Mouse (Mus musculus) brown adipose tissue, adult 24 weeks (tissue): ENCODE measurements around the gene Flt3. TPM values are rescaled to one million over a fixed set of nuclear protein-coding genes. Genes with fewer than 3 reads are reported as not detected.

Source experiments
- H3K27ac ChIP-seq: fragments of 200-500 bp; replicated peaks from 2 replicates; pipeline ENCODE4 v1.5.1; 2012; ENCODE audit warnings: low read depth, mild to moderate bottlenecking, low read length
- H3K4me1 ChIP-seq: fragments of 200-500 bp; 2 replicates; pipeline ENCODE4 v1.6.1; 2012; ENCODE audit warnings: low read length, mixed read lengths; ENCODE audit not compliant: control insufficient read depth, insufficient read depth, insufficient read length
- H3K4me3 ChIP-seq: fragments of 200-500 bp; 2 replicates; pipeline ENCODE4 v1.5.1; 2012; ENCODE audit warnings: low read depth, mild to moderate bottlenecking, low read length, moderate library complexity; ENCODE audit not compliant: insufficient read depth
- polyA plus RNA-seq: library from polyadenylated mRNA; stranded (reverse); fragments of >200 nt; gene quantifications from 2 replicates; pipeline ENCODE4 v1.2.4, GENCODE M21; 2012; ENCODE audit not compliant: missing spikeins, insufficient read depth, insufficient read length

Flt3 gene
- polyA plus RNA-seq, result not detected in 2 replicates

DNA sequence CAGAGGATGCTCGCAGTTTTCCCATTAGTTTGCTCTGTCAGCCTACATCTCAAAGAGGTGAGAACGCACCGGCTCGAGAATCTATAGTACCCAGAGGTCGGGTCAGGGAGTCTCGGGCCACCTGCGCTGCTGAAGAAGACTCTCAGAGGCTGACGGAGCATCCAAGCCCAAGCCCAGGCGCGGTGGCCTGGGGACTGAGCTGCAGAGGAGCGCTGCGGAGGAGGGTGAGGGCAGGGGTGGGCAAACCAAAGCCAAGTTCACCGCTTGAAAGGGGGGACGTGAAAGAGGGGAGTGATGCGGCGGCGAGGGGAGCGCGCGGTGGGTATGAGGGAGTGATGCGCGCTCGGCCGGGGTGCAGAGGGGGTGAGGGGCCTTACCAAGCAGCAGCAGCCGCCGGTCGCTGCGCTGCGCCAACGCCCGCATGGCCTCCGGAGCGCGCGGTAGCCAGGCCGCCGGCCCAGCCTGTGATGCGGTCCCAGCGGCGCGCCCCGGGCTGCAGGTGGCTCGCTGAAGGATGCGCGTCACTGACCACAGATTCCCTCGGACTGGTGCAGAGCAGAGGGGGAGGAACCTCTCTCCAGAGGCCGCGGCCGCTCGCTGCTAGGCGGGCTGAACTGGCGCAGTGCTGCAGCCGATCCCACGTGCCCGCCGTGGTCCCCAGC lies at the start of gene Flt3:
Gene Flt3 (minus strand): TSS at position 647 of the 662 bp plus-strand sequence.
- Histone ChIP-seq H3K4me3 (peak within 1 kb of the TSS; percentile 7; the same call in 1 of the 2 replicates), H3K4me1 (no peaks in the 10 kb centered on the region), H3K27ac (no peak within 1 kb of the TSS)

DNA sequence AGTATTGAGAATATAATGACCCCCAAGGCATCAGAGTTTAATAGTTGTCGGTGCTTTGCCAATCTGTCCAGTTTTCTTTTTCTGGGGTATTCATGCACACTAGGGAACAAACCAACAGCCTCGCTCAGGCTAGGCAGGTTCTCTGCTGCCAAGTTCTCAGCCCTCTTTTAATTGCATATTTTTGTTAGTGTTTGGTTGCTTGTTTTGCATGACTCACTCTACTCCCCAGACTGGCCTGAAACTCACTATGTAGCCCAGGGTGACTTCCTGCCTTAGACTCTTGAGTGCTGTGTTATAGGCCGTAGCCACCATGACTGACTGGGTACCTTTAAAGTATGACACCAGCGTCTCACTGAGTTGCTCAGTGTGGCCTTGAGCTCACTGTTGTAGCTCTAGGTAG lies 48.6 kb upstream of the Flt3 start:
- Histone ChIP-seq H3K4me3 (no peak overlapping the region), H3K27ac (no peak overlapping the region), H3K4me1 (peaks cover 12% of the 10 kb centered on the region)

GRCm38 (mm10) chr5:147448526-147448925 lies 48.2 kb upstream of the Flt3 start:
- no peak overlapping the region for H3K27ac ChIP-seq
- no peak overlapping the region for H3K4me3 ChIP-seq
- peaks cover 12% of the 10 kb centered on the region for H3K4me1 ChIP-seq

DNA sequence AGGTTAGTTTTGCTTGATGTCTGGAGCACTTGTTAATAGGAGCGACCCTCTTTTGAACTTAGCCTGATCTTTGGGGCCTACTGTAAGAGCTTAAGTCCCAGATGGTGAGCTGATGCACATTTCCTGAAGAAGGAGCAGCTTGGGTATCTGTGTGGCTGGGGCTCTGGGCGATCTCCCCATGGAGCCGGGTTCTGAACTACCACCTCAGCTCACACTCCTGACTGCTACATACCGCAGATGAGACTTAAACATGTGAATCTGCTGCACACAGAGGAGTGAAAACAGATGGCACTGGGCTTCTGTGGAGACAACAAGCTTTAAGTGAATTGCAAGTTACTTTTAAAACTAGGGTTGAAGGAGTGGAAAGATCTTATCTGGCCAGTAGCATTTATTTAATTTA lies 45.0 kb upstream of the Flt3 start:
- Histone ChIP-seq H3K4me1 (peaks cover 14% of the 10 kb centered on the region), H3K27ac (no peak overlapping the region), H3K4me3 (no peak overlapping the region)

DNA sequence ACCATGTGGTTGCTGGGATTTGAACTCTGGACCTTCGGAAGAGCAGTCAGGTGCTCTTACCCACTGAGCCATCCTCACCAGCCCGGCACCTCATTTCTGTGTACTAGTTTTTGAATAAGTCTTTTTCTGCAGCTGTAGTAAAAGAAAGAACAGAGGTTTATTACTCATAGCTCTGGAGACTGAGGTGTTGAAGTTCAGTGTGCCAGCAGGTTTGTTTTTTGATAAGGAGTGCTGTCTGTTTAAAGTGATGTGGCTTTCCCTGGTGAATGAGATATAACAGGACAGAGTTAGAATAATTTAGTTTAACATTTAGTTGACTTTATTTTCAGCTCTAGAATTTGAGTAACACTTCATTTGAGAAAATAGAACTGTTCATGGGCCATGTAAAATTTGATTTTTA lies 44.5 kb upstream of the Flt3 start:
- Histone ChIP-seq H3K4me3 (no peak overlapping the region), H3K27ac (no peak overlapping the region), H3K4me1 (peaks cover 14% of the 10 kb centered on the region)

DNA sequence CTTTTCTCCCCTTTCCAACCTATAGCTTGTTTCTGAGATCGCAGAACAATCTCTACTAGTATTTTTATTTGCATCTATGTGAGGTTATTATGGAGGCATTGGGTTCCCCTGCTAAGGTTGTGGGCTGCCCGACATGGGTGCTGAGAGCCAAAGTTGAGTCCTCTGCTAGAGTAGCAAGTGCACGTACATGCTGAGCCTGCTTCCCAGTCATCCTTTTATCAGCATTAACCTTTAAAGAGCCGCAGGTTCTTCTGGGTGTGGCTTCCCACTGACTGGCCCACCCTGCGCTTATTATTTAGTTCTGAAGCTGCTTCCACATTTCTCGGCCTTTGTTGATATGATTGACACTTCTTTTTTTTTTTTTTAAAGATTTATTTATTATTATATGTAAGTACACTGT lies 44.0 kb upstream of the Flt3 start:
- Histone ChIP-seq H3K4me1 (peaks cover 11% of the 10 kb centered on the region), H3K27ac (no peak overlapping the region), H3K4me3 (no peak overlapping the region)

DNA sequence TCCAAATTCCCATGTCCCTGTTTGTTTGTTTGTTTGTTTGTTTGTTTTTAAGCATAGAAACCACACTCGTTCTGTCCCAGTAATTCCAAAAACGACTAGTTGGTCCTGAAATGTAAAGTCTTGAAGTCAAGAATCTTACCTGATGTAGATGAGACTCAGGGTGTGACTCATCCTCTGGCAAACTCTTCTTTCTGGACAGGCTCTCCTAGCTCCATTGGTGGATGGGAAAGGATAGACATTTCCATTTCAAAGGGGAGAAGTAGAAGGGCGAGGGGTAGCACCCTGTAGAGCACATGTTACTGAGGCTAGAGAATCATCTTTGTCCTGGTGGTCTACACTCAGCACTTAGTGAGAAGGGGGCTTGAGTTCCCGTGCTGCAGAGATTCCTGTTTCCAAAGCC lies 42.5 kb upstream of the Flt3 start:
- H3K27ac ChIP-seq, result no peak overlapping the region
- peaks cover 10% of the 10 kb centered on the region for H3K4me1 ChIP-seq
- no peak overlapping the region for H3K4me3 ChIP-seq

DNA sequence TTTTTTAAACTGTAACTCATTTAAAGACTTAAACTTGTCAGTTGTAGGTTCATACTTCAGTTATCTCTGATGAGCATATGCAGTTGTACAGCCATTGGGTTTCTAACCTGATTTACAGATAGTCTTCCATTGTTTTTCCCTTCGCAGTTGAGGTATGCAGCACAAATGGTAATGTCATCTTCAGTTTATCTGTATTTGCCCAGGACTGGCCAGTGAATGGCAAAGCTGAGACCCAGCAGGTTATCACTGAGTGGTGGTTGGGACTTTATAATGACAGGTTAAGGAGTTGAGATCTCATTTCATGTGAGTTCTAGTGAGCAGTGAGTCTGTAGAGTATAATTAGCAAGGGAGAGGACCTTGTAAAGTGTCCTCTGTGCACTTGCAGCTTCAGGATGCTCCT lies 41.7 kb upstream of the Flt3 start:
- no peak overlapping the region for H3K4me3 ChIP-seq
- peaks cover 10% of the 10 kb centered on the region for H3K4me1 ChIP-seq
- no peak overlapping the region for H3K27ac ChIP-seq

GRCm38 (mm10) chr5:147440996-147441507 lies 40.8 kb upstream of the Flt3 start:
- no peak overlapping the region for H3K27ac ChIP-seq

DNA sequence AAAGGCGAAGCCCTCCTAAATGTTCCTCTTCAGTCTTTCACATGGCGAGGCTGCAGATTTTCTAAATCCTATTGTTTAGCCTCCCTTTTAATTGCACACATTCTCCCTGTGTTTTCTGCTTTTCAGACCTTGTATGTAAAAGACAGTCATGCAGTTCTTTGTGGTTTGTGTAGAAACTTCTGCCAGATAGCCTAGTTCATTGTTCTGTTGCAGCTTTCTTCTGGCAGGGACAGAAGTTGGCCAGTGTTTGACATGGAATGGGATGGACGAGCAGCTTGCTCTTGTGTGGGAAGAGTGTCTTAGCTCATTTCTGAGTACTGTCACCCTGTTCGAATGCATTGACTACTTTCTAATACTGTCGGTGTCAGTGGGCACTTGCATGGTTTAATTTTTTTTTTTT lies 36.2 kb upstream of the Flt3 start:
- Histone ChIP-seq H3K4me3 (no peak overlapping the region), H3K27ac (no peak overlapping the region), H3K4me1 (peaks cover 46% of the 10 kb centered on the region)

More at GRCm38 (mm10) chr5:147440996-147441507, 40.8 kb upstream of the Flt3 start:
- peaks cover 18% of the 10 kb centered on the region for H3K4me1 ChIP-seq
- no peak overlapping the region for H3K4me3 ChIP-seq

- Histone ChIP-seq H3K4me1 (peaks cover 46% of the 10 kb centered on the region), H3K27ac (no peak overlapping the region), H3K4me3 (no peak overlapping the region)
Measured at GRCm38 (mm10) chr5:147435751-147436150, 35.5 kb upstream of the Flt3 start.

GRCm38 (mm10) chr5:147435224-147435623 lies 34.9 kb upstream of the Flt3 start:
- H3K27ac ChIP-seq, result no peak overlapping the region
- no peak overlapping the region for H3K4me3 ChIP-seq
- peaks cover 44% of the 10 kb centered on the region for H3K4me1 ChIP-seq

DNA sequence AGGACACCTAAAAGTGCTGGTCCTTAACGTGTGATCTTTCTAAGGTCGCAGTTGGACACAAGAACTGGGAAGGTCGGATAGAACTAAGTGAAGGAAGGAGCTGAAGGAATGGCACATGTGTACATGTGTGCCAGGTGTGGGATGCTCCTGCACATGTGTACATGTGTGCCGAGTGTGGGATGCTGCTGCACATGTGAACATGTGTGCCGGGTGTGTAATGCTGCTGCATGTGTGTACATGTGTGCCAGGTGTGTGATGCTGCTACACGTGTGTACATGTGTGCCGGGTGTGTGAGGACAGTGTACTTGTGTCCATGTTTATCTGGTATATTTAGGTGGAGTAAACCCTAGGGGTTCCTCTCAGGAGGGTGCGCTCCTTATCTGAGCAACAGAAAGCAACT lies 32.6 kb upstream of the Flt3 start:
- peaks cover 37% of the 10 kb centered on the region for H3K4me1 ChIP-seq
- 0 out of 2 replicates have a peak overlapping the region, but pooled peaks have one; percentile 0 for H3K4me3 ChIP-seq
- H3K27ac ChIP-seq, result no peak overlapping the region

- Histone ChIP-seq H3K4me3 (peak overlapping the region; percentile 70), H3K27ac (peak overlapping the region; percentile 90), H3K4me1 (peaks cover 30% of the 10 kb centered on the region)
Measured at GRCm38 (mm10) chr5:147430936-147431839, 30.9 kb upstream of the Flt3 start.

DNA sequence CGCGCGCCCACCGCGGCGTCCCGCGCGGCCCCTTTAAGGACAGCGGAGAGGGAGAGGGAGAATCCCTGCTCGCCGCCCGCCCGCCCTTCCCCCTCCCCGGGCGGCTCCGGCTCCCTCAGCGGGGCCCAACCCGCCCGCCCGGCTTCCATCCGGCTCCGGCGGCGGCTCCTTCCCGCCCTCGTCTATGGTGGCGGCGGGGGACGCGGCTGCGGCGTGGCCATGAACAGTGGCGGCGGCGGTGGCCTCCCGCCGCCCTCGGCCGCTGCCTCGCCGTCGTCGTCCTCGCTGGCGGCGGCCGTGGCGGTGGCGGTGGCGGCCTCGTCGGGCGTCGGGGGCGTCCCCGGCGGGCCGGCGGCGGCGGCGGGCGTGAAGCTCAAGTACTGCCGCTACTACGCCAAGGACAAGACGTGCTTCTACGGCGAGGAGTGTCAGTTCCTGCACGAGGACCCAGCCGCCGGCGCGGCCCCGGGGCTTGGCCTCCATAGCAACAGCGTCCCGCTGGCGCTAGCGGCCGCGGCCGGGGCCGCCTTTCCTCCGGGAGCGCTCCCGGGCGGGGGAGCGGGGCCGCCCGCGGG lies 30.2 kb upstream of the Flt3 start:
- Histone ChIP-seq H3K4me3 (peak overlapping the region; percentile 70), H3K4me1 (peaks cover 24% of the 10 kb centered on the region), H3K27ac (peak overlapping the region; percentile 90)
